ENCODE assay signal across 31 mouse cellular contexts in the genomic region with DNA sequence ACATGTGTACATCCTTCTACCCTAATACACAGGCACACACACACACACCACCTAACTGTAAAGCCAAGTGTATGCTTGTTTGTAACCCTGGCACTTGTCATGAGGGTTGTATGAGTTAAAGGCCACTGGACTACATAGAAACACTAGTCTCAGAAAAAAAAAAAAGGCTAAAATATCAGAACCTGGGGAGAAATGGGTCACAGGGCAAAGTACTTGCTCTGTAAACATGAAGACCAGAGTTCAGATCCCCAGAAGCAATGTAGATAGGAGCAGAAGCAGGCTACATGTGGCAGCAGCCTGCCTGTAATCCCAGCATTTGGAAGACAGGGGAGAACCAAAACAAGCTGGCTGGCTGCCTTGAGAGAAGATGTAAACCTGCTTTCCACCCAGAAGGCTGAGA.
"Had no signal": no experiment of that assay in that cellular context is flagged by ENCODE, and none has a peak within 500 bp of the region (broad histone marks: within the 10 kb centered on the region; RNA-seq: fewer than 3 reads in every experiment).

No protein-coding gene starts in this region.

- H3K36me3 ChIP-seq: limb, embryonic 12.5 days; limb, embryonic 13.5 days; limb, embryonic 15.5 days; liver, embryonic 13.5 days; liver, embryonic 15.5 days; lung, embryonic 15.5 days; midbrain, embryonic 10.5 days; midbrain, embryonic 12.5 days; midbrain, embryonic 15.5 days; neural tube, embryonic 12.5 days had no signal

- H3K4me3 ChIP-seq: left cerebral cortex, adult 2 months; limb, embryonic 10.5 days; limb, embryonic 12.5 days; limb, embryonic 13.5 days; limb, embryonic 15.5 days; liver, embryonic 13.5 days; liver, embryonic 15.5 days; lung, embryonic 15.5 days; megakaryocyte, embryonic 14.5 days; midbrain, embryonic 10.5 days; midbrain, embryonic 12.5 days; midbrain, embryonic 13.5 days; midbrain, embryonic 15.5 days; myocyte; neural tube, embryonic 12.5 days had no signal

- H3K9ac ChIP-seq: limb, embryonic 12.5 days; limb, embryonic 13.5 days; limb, embryonic 15.5 days; liver, embryonic 13.5 days; liver, embryonic 14.5 days; liver, embryonic 15.5 days; liver, postnatal 0 days; lung, embryonic 14.5 days; lung, embryonic 15.5 days; midbrain, embryonic 12.5 days; midbrain, embryonic 13.5 days; midbrain, embryonic 15.5 days; neural tube, embryonic 12.5 days had no signal

- H3K9me3 ChIP-seq: limb, embryonic 10.5 days; limb, embryonic 12.5 days; limb, embryonic 13.5 days; limb, embryonic 15.5 days; liver, embryonic 13.5 days; liver, embryonic 15.5 days; lung, embryonic 15.5 days; megakaryocyte, embryonic 14.5 days; midbrain, embryonic 10.5 days; midbrain, embryonic 12.5 days; midbrain, embryonic 13.5 days; midbrain, embryonic 15.5 days; neural tube, embryonic 12.5 days had no signal

- ATAC-seq: liver, postnatal 0 days; lung, postnatal 0 days; midbrain, embryonic 13.5 days; midbrain, embryonic 15.5 days; midbrain, embryonic 16.5 days had no signal

- H3K4me1 ChIP-seq: limb, embryonic 10.5 days; limb, embryonic 12.5 days; limb, embryonic 13.5 days; limb, embryonic 15.5 days; liver, embryonic 13.5 days; lung, embryonic 15.5 days; midbrain, embryonic 10.5 days; midbrain, embryonic 12.5 days; midbrain, embryonic 13.5 days; midbrain, embryonic 15.5 days; neural tube, embryonic 12.5 days had no signal

- H3K4me2 ChIP-seq: limb, embryonic 12.5 days; limb, embryonic 13.5 days; limb, embryonic 15.5 days; liver, embryonic 11.5 days; liver, embryonic 13.5 days; liver, embryonic 15.5 days; lung, embryonic 14.5 days; lung, embryonic 15.5 days; midbrain, embryonic 11.5 days; midbrain, embryonic 12.5 days; midbrain, embryonic 13.5 days; midbrain, embryonic 15.5 days; neural tube, embryonic 12.5 days had no signal

- H3K27ac ChIP-seq: left cerebral cortex, adult 2 months; limb, embryonic 10.5 days; limb, embryonic 12.5 days; limb, embryonic 13.5 days; limb, embryonic 15.5 days; liver, embryonic 13.5 days; liver, embryonic 14.5 days; liver, embryonic 15.5 days; lung, embryonic 15.5 days; macrophage; midbrain, embryonic 10.5 days; midbrain, embryonic 12.5 days; midbrain, embryonic 13.5 days; midbrain, embryonic 15.5 days; neural tube, embryonic 12.5 days had no signal

- DNase-seq: left cerebral cortex, postnatal 4 days; liver, embryonic 13.5 days; liver, postnatal 0 days; lung, adult 18-20 months; lung, adult 2 months; lung, embryonic 14.5 days; lung, postnatal 10 days; lung, postnatal 14 days; lung, postnatal 36 days; lung, postnatal 4 days; midbrain, embryonic 14.5 days had no signal

- H3K27me3 ChIP-seq: limb, embryonic 12.5 days; limb, embryonic 13.5 days; limb, embryonic 15.5 days; lung, embryonic 15.5 days; midbrain, embryonic 12.5 days; midbrain, embryonic 13.5 days; midbrain, embryonic 15.5 days; neural tube, embryonic 12.5 days had no signal
